23 mouse cellular contexts compared by ENCODE assay signal in the genomic region with DNA sequence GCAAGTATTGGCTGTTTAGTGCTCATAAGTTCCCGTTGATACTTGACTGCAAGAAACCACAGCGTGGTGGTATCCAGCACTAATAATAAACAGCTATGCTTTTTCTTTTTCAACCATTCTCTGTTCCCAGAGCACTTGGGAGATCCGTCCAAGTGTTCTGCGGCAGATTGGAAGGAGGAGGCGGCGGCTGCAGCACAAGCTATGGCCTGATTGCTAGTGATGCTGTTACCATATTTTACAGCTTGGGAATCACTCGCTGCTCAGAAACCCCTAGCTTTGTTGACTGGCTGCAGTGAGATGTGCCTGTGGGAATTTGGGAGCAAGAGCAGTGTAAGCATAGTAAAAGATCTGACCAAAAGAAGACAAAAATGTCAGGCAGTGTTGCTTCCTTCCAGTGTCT. TPM values are rescaled to one million over a fixed set of nuclear protein-coding genes. Genes with fewer than 3 reads are reported as not detected.
DNase-seq lines count a peak whose midpoint lies in the region; ATAC-seq and TF ChIP-seq lines count a peak whose summit lies in the region.
"Had no signal": no experiment of that assay in that cellular context is flagged by ENCODE, and none has a peak within 500 bp of the region (broad histone marks: within the 10 kb centered on the region; RNA-seq: fewer than 3 reads in every experiment).

No protein-coding gene starts in this region.

- ATAC-seq in hindbrain, embryonic 13.5 days (ENCODE audit: low FRiP score), result no peak
- no peak for ATAC-seq in hindbrain, postnatal 0 days
- ATAC-seq in stomach, postnatal 0 days (ENCODE audit: low FRiP score, low TSS enrichment), result no peak
- ATAC-seq: intestine, embryonic 16.5 days; midbrain, embryonic 16.5 days had no signal

- no peak overlapping the region for H3K4me2 ChIP-seq in hindbrain, embryonic 13.5 days
- H3K4me2 ChIP-seq in hindbrain, postnatal 0 days (ENCODE audit: low read depth, low read length), result no peak overlapping the region
- H3K4me2 ChIP-seq in stomach, postnatal 0 days (replicated peaks; ENCODE audit: low read depth), result no peak overlapping the region
- H3K4me2 ChIP-seq: heart, embryonic 15.5 days; hindbrain, embryonic 12.5 days; liver, embryonic 11.5 days; lung, embryonic 14.5 days; neural tube, embryonic 12.5 days had no signal

- TF ChIP-seq CTCF in hindbrain, postnatal 0 days (IDR thresholded peaks at IDR 0.05; ENCODE audit: low read depth), result no peak
- TF ChIP-seq CTCF in stomach, postnatal 0 days (IDR thresholded peaks at IDR 0.05; ENCODE audit: low read depth), result no peak

- no peak overlapping the region for H3K4me3 ChIP-seq in hindbrain, embryonic 13.5 days
- no peak overlapping the region for H3K4me3 ChIP-seq in hindbrain, postnatal 0 days (ENCODE audit: low read length)
- no peak overlapping the region for H3K4me3 ChIP-seq in stomach, postnatal 0 days (ENCODE audit: low read depth, low read length)
- H3K4me3 ChIP-seq: heart, embryonic 15.5 days; hindbrain, embryonic 12.5 days; neural tube, embryonic 12.5 days had no signal

- TF ChIP-seq EP300 in stomach, postnatal 0 days (optimal IDR thresholded peaks at IDR 0.05), result no peak

- no peaks in the 10 kb centered on the region for H3K27me3 ChIP-seq in hindbrain, embryonic 13.5 days
- H3K27me3 ChIP-seq in hindbrain, postnatal 0 days (ENCODE audit: insufficient read depth, low read length), result no peaks in the 10 kb centered on the region
- H3K27me3 ChIP-seq in stomach, postnatal 0 days (ENCODE audit: control insufficient read depth, insufficient read depth, low read length), result no peaks in the 10 kb centered on the region
- H3K27me3 ChIP-seq: heart, embryonic 15.5 days; hindbrain, embryonic 12.5 days; neural tube, embryonic 12.5 days had no signal

- no peak overlapping the region for H3K9ac ChIP-seq in hindbrain, embryonic 13.5 days
- H3K9ac ChIP-seq in hindbrain, postnatal 0 days (replicated peaks; ENCODE audit: low read length), result no peak overlapping the region
- no peak overlapping the region for H3K9ac ChIP-seq in stomach, postnatal 0 days (ENCODE audit: low read length)
- H3K9ac ChIP-seq: heart, embryonic 15.5 days; hindbrain, embryonic 12.5 days; lung, embryonic 14.5 days; neural tube, embryonic 12.5 days had no signal

- 0 out of 2 replicates have a peak overlapping the region, but pooled peaks have one; percentile 4 for H3K27ac ChIP-seq in hindbrain, embryonic 13.5 days
- no peak overlapping the region for H3K27ac ChIP-seq in hindbrain, postnatal 0 days
- no peak overlapping the region for H3K27ac ChIP-seq in stomach, postnatal 0 days (replicated peaks)
- H3K27ac ChIP-seq: heart, embryonic 15.5 days; hindbrain, embryonic 12.5 days; macrophage; neural tube, embryonic 12.5 days had no signal

- no peak for DNase-seq in hindbrain, postnatal 0 days (ENCODE audit: low spot score)
- peak; percentile 66 to 75 for DNase-seq in frontal cortex, postnatal 36 days (ENCODE audit: low spot score in 2 of 2)
- DNase-seq in left cerebral cortex, adult 18-20 months (ENCODE audit: low spot score in 2 of 2), result peak; percentile 43 to 71
- DNase-seq in right cerebral cortex, postnatal 25 days, result peak; percentile 60
- DNase-seq in stomach, postnatal 0 days (ENCODE audit: low spot score), result no peak
- DNase-seq in ovary, postnatal 14 days (ENCODE audit: low spot score), result no peak
- DNase-seq: adrenal gland, adult 2 months; cerebellum, adult 8-10 months; heart, adult 18-20 months; kidney, postnatal 10 days; lung, embryonic 14.5 days had no signal

- H3K36me3 ChIP-seq in hindbrain, embryonic 13.5 days, result peaks cover 15% of the 10 kb centered on the region
- no peaks in the 10 kb centered on the region for H3K36me3 ChIP-seq in hindbrain, postnatal 0 days (ENCODE audit: insufficient read depth, low read length)
- 0 out of 2 replicates have a peak, but pooled peaks cover 2% of the 10 kb centered on the region for H3K36me3 ChIP-seq in stomach, postnatal 0 days (ENCODE audit: control insufficient read depth, insufficient read depth, low read length)
- H3K36me3 ChIP-seq: hindbrain, embryonic 12.5 days; neural tube, embryonic 12.5 days had no signal

- H3K4me1 ChIP-seq in hindbrain, embryonic 13.5 days (replicated peaks), result peaks cover 9% of the 10 kb centered on the region
- no peaks in the 10 kb centered on the region for H3K4me1 ChIP-seq in hindbrain, postnatal 0 days (ENCODE audit: insufficient read depth, low read length)
- H3K4me1 ChIP-seq in stomach, postnatal 0 days (replicated peaks; ENCODE audit: control insufficient read depth, insufficient read depth), result no peaks in the 10 kb centered on the region

- no peaks in the 10 kb centered on the region for H3K9me3 ChIP-seq in hindbrain, embryonic 13.5 days
- no peaks in the 10 kb centered on the region for H3K9me3 ChIP-seq in hindbrain, postnatal 0 days (ENCODE audit: low read length)
- H3K9me3 ChIP-seq in stomach, postnatal 0 days (ENCODE audit: control insufficient read depth, low read length), result no peaks in the 10 kb centered on the region
- H3K9me3 ChIP-seq: heart, embryonic 15.5 days; hindbrain, embryonic 12.5 days; neural tube, embryonic 12.5 days had no signal

- whole genome bisulfite sequencing in hindbrain, embryonic 13.5 days, result 88% methylated on average over 7 of the region's 7 CpGs
- 81% methylated on average over 7 of the region's 7 CpGs for WGBS in hindbrain, postnatal 0 days
- 84% methylated on average over 7 of the region's 7 CpGs for WGBS in stomach, postnatal 0 days

RNA-seq across cellular contexts. Expression of a gene that starts 14.3 kb away (rescaled TPM):
- not detected in 2 replicates for polyA plus RNA-seq in hindbrain, embryonic 13.5 days (2015; fragmentation: Nextera tagmentation; extraction: Ambion mirVana)
- not detected in 2 replicates for total RNA-seq in hindbrain, postnatal 0 days (2014; rRNA removed)
- polyA plus RNA-seq in hindbrain, postnatal 0 days (2015; fragmentation: Nextera tagmentation; extraction: Ambion mirVana), result not detected in 2 replicates
- not detected for total RNA-seq in left cerebral cortex, adult 18-20 months (2021)
- not detected in 2 replicates for polyA plus RNA-seq in stomach, postnatal 0 days (2015; fragmentation: Nextera tagmentation; extraction: Ambion mirVana)
- total RNA-seq: adrenal gland, adult 2 months; ES-E14; heart, adult 18-20 months; left cerebral cortex, adult 8-10 months had no signal
- polyA plus RNA-seq: adrenal gland, adult 2 months; heart, embryonic 15.5 days; hindbrain, embryonic 12.5 days; intestine, embryonic 16.5 days; liver, embryonic 11.5 days; lung, embryonic 14.5 days; macrophage; midbrain, embryonic 16.5 days; neural tube, embryonic 12.5 days; testis, adult 2 months; urinary bladder, adult 2 months had no signal

Comparison
In these comparisons a context has a peak if more than half of its experiments do, and no peak if none do; other contexts are left out.
1. DNase-seq: peak in frontal cortex, postnatal 36 days (2 of 2), left cerebral cortex, adult 18-20 months (2 of 2) and right cerebral cortex, postnatal 25 days (single experiment); none in hindbrain, postnatal 0 days (single experiment), stomach, postnatal 0 days (single experiment) and ovary, postnatal 14 days (single experiment).